Mouse (Mus musculus) 416B (cell line): ENCODE measurements around the gene Srd5a3.

Experiments used
- DNase-seq: peaks from one replicate; pipeline ENCODE4 v3.0.0; 2011; ENCODE audit warnings: low read depth

Gene Srd5a3

GRCm38 (mm10) chr5:76194377-76194945, 54.4 kb downstream of the Srd5a3 start:
- DNase-seq: no peak

GRCm38 (mm10) chr5:76199346-76199745, 59.3 kb downstream of the Srd5a3 start:
- DNase-seq: no peak

GRCm38 (mm10) chr5:76203171-76203570, 63.1 kb downstream of the Srd5a3 start:
- no peak for DNase-seq
